ENCODE assay signal across 17 mouse cellular contexts in genomic region chr3:85117702-85118101, GRCm38 (mm10).
DNase-seq lines count a peak whose midpoint lies in the region; ATAC-seq lines count a peak whose summit lies in the region.
"Had no signal": no experiment of that assay in that cellular context is flagged by ENCODE, and none has a peak within 500 bp of the region (broad histone marks: within the 10 kb centered on the region; RNA-seq: fewer than 3 reads in every experiment).

No protein-coding gene starts in this region.

- ATAC-seq in granulocyte monocyte progenitor cell, adult 5-6 weeks (replicated peaks; ENCODE audit: poor library complexity, severe bottlenecking): peak; percentile 73
- ATAC-seq: forebrain, embryonic 13.5 days; forebrain, embryonic 15.5 days; forebrain, postnatal 0 days had no signal

- peak; percentile 55 for DNase-seq in heart, adult 11 months
- no peak for DNase-seq in heart, postnatal 36 days
- DNase-seq in layer of hippocampus, postnatal 14 days (ENCODE audit: low spot score in 2 of 2): no peak
- no peak for DNase-seq in layer of hippocampus, adult 18-20 months (ENCODE audit: low spot score in 2 of 2)
- DNase-seq: adrenal gland, adult 2 months; adrenal gland, postnatal 10 days; adrenal gland, postnatal 25 days; cerebellum, adult 11 months; cerebellum, adult 18-20 months; cerebellum, adult 8-10 months; cerebellum, adult 9-11 months; cerebellum, postnatal 14 days; cerebellum, postnatal 36 days; forebrain, postnatal 0 days had no signal

- intact Hi-C loops in heart, postnatal 36 days (cut with DNase I): loop anchor here (5.0 to 10.0 kb wide), 2 partner anchors 100 to 183 kb away; no protein-coding TSS in a partner anchor
